Mouse (Mus musculus): ENCODE results near the gene Irak1bp1.

DNA sequence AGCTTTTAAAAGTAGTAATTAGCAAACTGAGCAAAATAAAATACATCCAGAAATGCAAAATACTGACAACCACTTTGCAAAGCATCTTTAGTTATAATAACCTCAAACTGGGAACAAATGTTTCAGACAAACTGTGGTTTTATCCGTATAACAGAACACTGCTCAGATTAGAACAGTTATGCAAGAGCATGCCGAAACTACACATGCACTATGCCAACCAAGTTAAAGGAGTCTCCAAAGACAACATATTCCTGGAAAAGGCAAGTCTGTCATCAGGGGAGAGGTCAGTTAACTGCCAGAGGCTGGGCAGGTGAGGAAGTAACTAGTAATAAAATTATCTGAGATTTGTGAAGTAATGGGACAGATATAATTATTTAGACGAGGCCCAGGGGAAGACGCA is 13.3 kb downstream of the Irak1bp1 start:
- TF ChIP-seq TCF12 (IDR thresholded peaks at IDR 0.05; ENCODE audit: low read depth, low read length) (no peak), CTCF (IDR thresholded peaks at IDR 0.05 in 2 of 3, conservative IDR thresholded peaks at IDR 0.05 in 1 of 3; ENCODE audit: control insufficient read depth in 1 of 3, insufficient read depth in 1 of 3, low read depth in 2 of 3, low read length in 3 of 3, poor library complexity in 1 of 3, severe bottlenecking in 1 of 3) (no peak), POLR2A (IDR thresholded peaks at IDR 0.05; ENCODE audit: control insufficient read depth in 1 of 2, insufficient read depth in 1 of 2, low read depth in 1 of 2, low read length in 2 of 2, poor library complexity in 1 of 2) (no peak), NELFE (IDR thresholded peaks at IDR 0.05; ENCODE audit: low read depth, low read length) (no peak), MAZ (IDR thresholded peaks at IDR 0.05; ENCODE audit: low read depth, low read length) (no peak), CHD2 (IDR thresholded peaks at IDR 0.05; ENCODE audit: low read length) (no peak)

Measured in MEL (cell line).